Comparison of ENCODE assay signal across 8 mouse cellular contexts in genomic region chr6:99439878-99440361, GRCm38 (mm10).
DNase-seq lines count a peak whose midpoint lies in the region; ATAC-seq lines count a peak whose summit lies in the region.

No protein-coding gene starts in this region.

- H3K9me3 ChIP-seq in limb, embryonic 12.5 days = no peaks in the 10 kb centered on the region

- H3K36me3 ChIP-seq in limb, embryonic 12.5 days = no peaks in the 10 kb centered on the region

- intact Hi-C loops in heart, postnatal 14 days (cut with DNase I) = loop anchor here (5.0 kb wide), 1 partner anchor 82 kb away; the partner anchor contains the start of gene Foxp1
- intact Hi-C loops in left cerebral cortex, postnatal 36 days (cut with DNase I) = no loop called here

- no peak overlapping the region for H3K4me3 ChIP-seq in limb, embryonic 12.5 days (replicated peaks)

- no peak for ATAC-seq in limb, embryonic 12.5 days (ENCODE audit: insufficient number of reproducible peaks, insufficient read depth, low FRiP score, low TSS enrichment, low read depth)

- peak overlapping the region; percentile 35 for H3K4me2 ChIP-seq in limb, embryonic 12.5 days

- H3K27ac ChIP-seq in limb, embryonic 12.5 days = peak overlapping the region; percentile 72

- 2% methylated on average over 9 of the region's 9 CpGs for WGBS in limb, embryonic 12.5 days

- H3K4me1 ChIP-seq in limb, embryonic 12.5 days (replicated peaks) = peaks cover 45% of the 10 kb centered on the region

- no peak overlapping the region for H3K9ac ChIP-seq in limb, embryonic 12.5 days (replicated peaks)

- DNase-seq in right cerebral cortex, postnatal 4 days = peak; percentile 22
- no peak for DNase-seq in right cerebral cortex, postnatal 36 days (ENCODE audit: low spot score in 2 of 2)
- DNase-seq in fibroblast of lung, adult 2 months (ENCODE audit: low read depth) = peak; percentile 65
- DNase-seq in heart, postnatal 14 days = peak; percentile 44 to 52
- peak; percentile 38 to 45 for DNase-seq in monocyte, adult 2 months (ENCODE audit: low read depth in 1 of 2, low spot score in 2 of 2)
- no peak for DNase-seq in thymus, postnatal 25 days
- DNase-seq in left cerebral cortex, postnatal 36 days (ENCODE audit: low spot score in 2 of 2) = no peak

- no peaks in the 10 kb centered on the region for H3K27me3 ChIP-seq in limb, embryonic 12.5 days

Comparison
In these comparisons a context has a peak if more than half of its experiments do, and no peak if none do; other contexts are left out.
1. DNase-seq: peak in right cerebral cortex, postnatal 4 days (single experiment), fibroblast of lung, adult 2 months (single experiment), heart, postnatal 14 days (2 of 2) and monocyte, adult 2 months (2 of 2); none in right cerebral cortex, postnatal 36 days (0 of 2), thymus, postnatal 25 days (single experiment) and left cerebral cortex, postnatal 36 days (0 of 2).